Mouse (Mus musculus): ENCODE data around the gene Slc10a4.
"Not testable (repeated sequence)": the region's sequence is repeated elsewhere in the genome, so short reads cannot be mapped to it uniquely, and the experiment has no call there.

Slc10a4 gene

DNA sequence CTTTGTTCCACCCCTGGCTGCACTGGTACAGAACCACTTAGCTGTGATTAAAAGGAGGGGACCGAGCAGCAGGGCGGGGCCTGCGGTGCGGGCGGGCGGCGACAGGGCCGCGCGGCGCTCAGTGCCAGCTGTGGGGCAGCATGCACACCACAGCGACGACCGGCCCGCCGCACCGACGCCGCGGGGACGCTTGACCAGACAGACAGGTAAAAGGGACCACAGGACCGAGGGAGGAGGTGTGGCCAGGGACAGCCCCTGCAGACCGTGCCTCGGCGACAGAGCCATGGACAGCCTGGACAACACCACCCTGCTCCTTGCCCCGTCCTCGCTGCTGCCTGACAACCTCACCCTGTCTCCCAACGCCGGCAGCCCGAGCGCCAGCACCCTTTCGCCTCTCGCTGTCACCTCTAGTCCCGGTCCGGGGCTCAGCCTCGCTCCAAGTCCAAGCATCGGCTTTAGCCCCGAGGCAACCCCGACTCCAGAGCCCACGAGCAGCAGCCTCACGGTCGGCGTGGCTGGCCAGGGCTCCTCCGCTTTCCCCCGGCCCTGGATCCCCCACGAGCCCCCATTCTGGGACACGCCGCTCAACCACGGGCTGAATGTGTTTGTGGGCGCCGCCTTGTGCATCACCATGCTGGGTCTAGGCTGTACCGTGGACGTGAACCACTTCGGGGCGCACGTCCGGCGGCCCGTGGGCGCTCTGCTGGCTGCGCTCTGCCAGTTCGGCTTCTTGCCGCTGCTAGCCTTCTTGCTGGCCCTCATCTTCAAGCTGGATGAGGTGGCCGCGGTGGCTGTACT, at the start of gene Slc10a4:
Gene Slc10a4, plus strand, starts transcription at position 100 of the 798 bp plus-strand sequence.
- no peak for DNase-seq (ENCODE audit: low spot score in 2 of 2)

DNA sequence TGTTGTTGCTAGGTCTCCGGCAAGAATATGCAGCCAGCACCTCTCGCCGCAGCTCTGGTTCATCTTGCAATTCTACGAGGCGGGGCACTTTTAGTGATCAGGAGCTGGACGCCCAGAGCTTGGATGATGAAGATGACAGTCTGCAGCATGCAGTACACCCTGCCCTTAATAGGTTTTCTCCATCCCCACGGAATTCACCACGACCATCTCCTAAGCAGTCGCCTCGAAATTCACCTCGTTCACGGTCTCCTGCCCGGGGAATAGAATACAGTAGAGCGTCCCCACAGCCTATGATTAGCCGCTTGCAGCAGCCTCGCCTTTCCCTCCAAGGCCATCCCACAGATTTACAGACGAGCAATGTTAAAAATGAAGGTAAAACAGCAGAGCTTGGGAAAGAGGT, 49.4 kb upstream of the Slc10a4 start:
- DNase-seq (ENCODE audit: low spot score in 2 of 2) = no peak

GRCm38 (mm10) chr5:72960096-72960495, 46.6 kb upstream of the Slc10a4 start:
- DNase-seq (ENCODE audit: low spot score in 2 of 2) = no peak

GRCm38 (mm10) chr5:72965706-72966105, 41.0 kb upstream of the Slc10a4 start:
- DNase-seq (ENCODE audit: low spot score in 2 of 2) = no peak

DNA sequence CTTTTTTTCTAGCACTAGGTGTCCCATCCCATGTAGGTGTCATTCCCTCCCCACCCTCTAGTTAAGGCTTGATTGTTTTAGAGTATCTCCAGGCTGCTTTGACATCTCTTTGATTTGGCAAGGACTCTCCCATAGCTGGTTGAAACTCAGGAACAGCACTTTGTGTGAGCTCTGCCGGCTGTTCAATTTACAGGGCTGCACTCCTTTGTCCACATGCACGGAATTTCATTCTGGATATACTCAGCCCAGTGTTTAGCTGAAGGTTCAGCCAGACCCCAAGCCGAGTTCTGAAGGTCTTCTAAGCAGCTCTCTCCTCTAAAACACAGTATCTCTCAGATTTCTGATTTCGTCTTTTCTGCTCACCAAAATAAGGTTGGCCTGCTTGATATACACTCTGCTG, 34.2 kb upstream of the Slc10a4 start:
- DNase-seq (ENCODE audit: low spot score in 2 of 2) = no peak

DNA sequence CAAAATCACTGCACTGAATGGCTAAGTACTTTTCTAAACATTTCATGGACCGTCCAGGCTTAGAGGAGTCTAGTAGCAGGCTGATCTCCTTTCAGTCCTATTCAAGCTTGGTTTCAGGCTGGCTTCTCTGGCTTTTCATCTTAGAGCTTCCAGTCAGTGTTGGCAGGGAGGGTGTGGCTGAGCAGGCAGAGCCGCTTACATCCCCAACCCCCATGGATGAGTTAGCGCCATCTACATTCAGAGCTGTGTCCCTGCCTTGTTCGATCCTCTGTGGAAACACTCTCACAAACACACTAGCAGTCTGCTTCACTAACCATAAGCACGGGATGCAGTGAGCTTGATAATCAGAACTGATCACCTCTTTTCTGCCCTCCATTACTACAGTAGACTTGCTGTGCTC, 33.7 kb upstream of the Slc10a4 start:
- no peak for DNase-seq (ENCODE audit: low spot score in 2 of 2)

- no peak for DNase-seq (ENCODE audit: low spot score in 2 of 2)
Observed at GRCm38 (mm10) chr5:72974602-72975001, 32.1 kb upstream of the Slc10a4 start, which contains the start of gene Gm10135. Gm10135 (minus strand) TSS chr5:72974702.

GRCm38 (mm10) chr5:72975996-72976395, 30.7 kb upstream of the Slc10a4 start:
- DNase-seq (ENCODE audit: low spot score in 2 of 2) = no peak

DNA sequence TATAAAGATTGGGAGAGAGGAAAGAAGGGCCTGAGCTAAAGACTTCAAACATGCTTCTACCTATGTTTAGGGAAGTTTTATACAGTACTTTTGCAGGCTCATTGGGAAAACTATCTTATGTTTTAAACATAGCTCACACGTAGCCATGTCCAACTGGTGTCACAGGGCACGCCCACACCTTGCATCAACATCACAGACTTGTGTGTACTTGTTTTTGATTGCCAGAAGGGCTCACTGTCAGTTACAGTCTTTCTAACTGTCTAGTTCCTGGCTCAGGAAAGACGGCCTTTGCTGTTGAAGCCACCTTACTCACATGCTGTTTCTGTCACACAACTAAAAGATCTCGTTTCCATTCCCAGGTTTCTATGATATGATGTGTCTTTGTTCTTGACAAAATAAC, 30.1 kb upstream of the Slc10a4 start:
- DNase-seq (ENCODE audit: low spot score in 2 of 2) = no peak

- peak in 1 of 2 experiments; percentile 31 for DNase-seq (ENCODE audit: low spot score in 2 of 2)
Observed at GRCm38 (mm10) chr5:72984091-72984490, 22.6 kb upstream of the Slc10a4 start.

GRCm38 (mm10) chr5:72987786-72988185, 18.9 kb upstream of the Slc10a4 start:
- no peak for DNase-seq (ENCODE audit: low spot score in 2 of 2)

DNA sequence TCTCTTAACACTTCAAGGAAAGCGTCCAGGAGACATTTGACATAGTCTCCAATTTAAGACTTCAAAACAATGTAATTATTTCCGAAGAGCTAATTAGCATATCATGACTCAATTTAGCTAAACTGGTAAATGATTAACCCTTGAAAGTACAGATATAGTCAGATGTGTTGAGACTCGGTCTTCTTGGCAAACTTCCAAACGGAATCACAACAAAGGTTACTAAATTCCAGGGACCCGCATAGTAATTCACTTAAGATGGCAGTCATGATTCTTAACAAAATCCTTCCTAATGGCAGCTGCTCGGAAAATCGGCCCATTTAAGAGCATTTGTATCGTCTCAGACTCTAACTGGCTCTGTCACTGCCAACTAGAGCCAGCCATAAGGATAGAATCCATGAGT, 16.9 kb upstream of the Slc10a4 start:
- DNase-seq (ENCODE audit: low spot score in 2 of 2) = no peak

GRCm38 (mm10) chr5:72992474-72992873, 14.2 kb upstream of the Slc10a4 start:
- DNase-seq (ENCODE audit: low spot score in 2 of 2) = no peak

DNA sequence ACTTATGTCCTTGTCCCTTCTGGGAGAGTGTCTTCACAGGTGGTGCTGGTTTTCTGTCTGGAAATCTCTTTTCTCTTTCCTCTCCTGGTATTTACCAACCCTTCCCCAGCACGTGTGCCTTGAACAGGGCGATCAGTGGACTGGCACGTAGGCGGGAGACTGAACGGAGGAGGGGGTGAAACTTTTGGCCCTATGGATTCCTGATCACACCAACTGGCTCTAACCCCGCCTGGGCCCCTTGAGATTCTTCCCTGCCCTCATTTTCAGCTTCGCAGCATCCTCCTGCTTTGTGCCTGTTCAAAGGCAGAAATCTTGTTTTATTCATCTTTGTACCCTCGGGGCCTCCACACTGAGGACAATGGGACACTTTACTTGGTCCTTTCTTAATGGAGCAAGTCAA, 12.3 kb upstream of the Slc10a4 start:
- DNase-seq (ENCODE audit: low spot score in 2 of 2) = no peak

DNA sequence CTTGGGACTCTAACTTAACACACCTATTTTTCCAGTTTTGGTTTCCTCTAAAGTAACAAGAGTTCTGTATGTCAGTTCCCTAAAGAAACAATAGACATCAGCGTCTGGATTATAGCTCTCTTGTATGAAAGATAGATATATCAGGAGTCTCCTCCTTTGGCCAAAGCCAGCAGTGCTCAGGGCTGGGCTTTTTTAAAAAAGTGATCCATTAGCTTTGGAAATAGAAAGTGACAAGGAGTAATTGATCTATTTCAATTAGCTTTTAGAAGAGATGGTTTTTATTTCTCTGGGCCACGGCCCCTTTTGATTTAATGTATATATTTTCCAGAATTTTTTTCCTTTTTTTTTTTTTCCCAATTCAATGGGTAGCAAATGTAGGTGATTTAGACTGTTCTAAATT, 11.8 kb upstream of the Slc10a4 start:
- no peak for DNase-seq (ENCODE audit: low spot score in 2 of 2)

GRCm38 (mm10) chr5:72995379-72995778, 11.3 kb upstream of the Slc10a4 start:
- no peak for DNase-seq (ENCODE audit: low spot score in 2 of 2)

- DNase-seq (ENCODE audit: low spot score in 2 of 2) = not testable (repeated sequence)
Observed at GRCm38 (mm10) chr5:72998546-72998945, 8.1 kb upstream of the Slc10a4 start.

DNA sequence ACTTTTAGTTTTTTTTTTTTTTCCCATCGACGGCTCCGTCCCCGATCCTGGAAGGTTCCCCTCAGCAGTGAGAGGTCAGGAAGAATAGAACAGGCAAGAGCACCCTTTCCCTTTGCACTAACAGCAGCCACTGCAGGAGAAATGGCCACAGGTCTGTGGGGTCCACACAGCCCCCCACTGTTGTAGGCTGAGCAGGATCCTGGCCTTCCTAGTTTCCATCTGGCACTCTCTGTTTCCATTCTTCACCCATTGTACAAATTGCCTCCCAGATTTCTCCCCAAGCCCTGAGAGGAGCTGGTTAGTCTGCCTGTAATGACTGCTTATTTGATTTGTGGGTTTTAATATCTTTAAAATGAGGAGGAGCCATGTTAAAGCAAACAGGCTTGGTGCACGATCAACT, 2.6 kb upstream of the Slc10a4 start:
- no peak for DNase-seq (ENCODE audit: low spot score in 2 of 2)

- DNase-seq (ENCODE audit: low spot score in 2 of 2) = no peak
Observed at GRCm38 (mm10) chr5:73007582-73007959, 888 bp downstream of the Slc10a4 start.

- DNase-seq (ENCODE audit: low spot score in 2 of 2) = peak in 1 of 2 experiments; percentile 12
Observed at GRCm38 (mm10) chr5:73008230-73008629, 1.5 kb downstream of the Slc10a4 start.

DNA sequence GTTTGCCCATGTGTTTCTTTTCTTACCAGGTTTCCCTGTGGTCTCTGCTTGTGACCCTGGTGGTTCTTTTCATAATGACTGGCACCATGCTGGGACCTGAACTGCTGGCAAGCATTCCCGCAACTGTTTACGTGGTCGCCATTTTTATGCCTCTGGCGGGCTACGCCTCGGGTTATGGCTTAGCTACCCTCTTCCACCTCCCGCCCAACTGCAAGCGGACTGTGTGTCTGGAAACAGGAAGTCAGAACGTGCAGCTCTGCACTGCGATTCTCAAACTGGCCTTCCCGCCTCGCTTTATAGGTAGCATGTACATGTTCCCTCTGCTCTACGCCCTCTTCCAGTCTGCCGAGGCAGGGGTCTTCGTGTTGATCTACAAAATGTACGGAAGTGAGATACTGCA, 5.1 kb downstream of the Slc10a4 start:
- not testable (repeated sequence) for DNase-seq (ENCODE audit: low spot score in 2 of 2)

GRCm38 (mm10) chr5:73012884-73013610, 6.4 kb downstream of the Slc10a4 start:
- not testable (repeated sequence) for DNase-seq (ENCODE audit: low spot score in 2 of 2)
